Mouse (Mus musculus) cerebellum, adult 2 months (tissue): ENCODE results near the gene Slc38a6. TPM values are rescaled to one million over a fixed set of nuclear protein-coding genes. Genes with fewer than 3 reads are reported as not detected.

ENCODE experiments used
- DNase-seq, 2 experiments: peaks; one replicate each; pipeline ENCODE4 v3.0.0; 2021
- H3K27ac ChIP-seq: fragments of 200-500 bp; 2 replicates; pipeline ENCODE4 v1.5.1; 2012; ENCODE audit warnings: low read length, control low read depth, inconsistent platforms; ENCODE audit not compliant: insufficient read depth
- H3K27me3 ChIP-seq: fragments of 200-500 bp; 2 replicates; pipeline ENCODE4 v1.6.1; 2012; ENCODE audit warnings: inconsistent platforms, mild to moderate bottlenecking, low read length, moderate library complexity; ENCODE audit not compliant: control insufficient read depth, insufficient read depth
- H3K4me1 ChIP-seq: fragments of 200-500 bp; 2 replicates; pipeline ENCODE4 v1.6.1; 2011; ENCODE audit warnings: low read length; ENCODE audit not compliant: control insufficient read depth, insufficient read depth
- H3K4me3 ChIP-seq: fragments of 200-500 bp; replicated peaks from 2 replicates; pipeline ENCODE3; 2011; ENCODE audit warnings: mild to moderate bottlenecking, low read depth, low read length, control low read depth; ENCODE audit not compliant: insufficient read depth
- CTCF ChIP-seq: fragments of 200-500 bp; IDR thresholded peaks from 2 replicates; pipeline ENCODE4 v1.5.1; 2011; ENCODE audit warnings: low read depth, mild to moderate bottlenecking, control low read depth, low read length, moderate library complexity, borderline replicate concordance; ENCODE audit not compliant: insufficient read depth
- POLR2A ChIP-seq: fragments of 200-500 bp; IDR thresholded peaks from 2 replicates; pipeline ENCODE4 v1.6.1; 2011; ENCODE audit warnings: low read length, control low read depth, borderline replicate concordance; ENCODE audit not compliant: insufficient read depth
- WGBS: fragments of 180-500 bp; shearing (Covaris S2); methylation state at CpG from one replicate; pipeline ENCODE4 v1.1.7; 2018; 5-methylcytosine and 5-hydroxymethylcytosine counted together
- polyA plus RNA-seq: library from polyadenylated mRNA; depleted of rRNA; stranded (reverse); fragments of >200 nt; gene quantifications from 2 replicates; pipeline ENCODE4 v1.2.3, GENCODE M21; 2012; rRNA removed

Gene Slc38a6
- 23.6 and 25.9 TPM in 2 replicates for polyA plus RNA-seq

DNA sequence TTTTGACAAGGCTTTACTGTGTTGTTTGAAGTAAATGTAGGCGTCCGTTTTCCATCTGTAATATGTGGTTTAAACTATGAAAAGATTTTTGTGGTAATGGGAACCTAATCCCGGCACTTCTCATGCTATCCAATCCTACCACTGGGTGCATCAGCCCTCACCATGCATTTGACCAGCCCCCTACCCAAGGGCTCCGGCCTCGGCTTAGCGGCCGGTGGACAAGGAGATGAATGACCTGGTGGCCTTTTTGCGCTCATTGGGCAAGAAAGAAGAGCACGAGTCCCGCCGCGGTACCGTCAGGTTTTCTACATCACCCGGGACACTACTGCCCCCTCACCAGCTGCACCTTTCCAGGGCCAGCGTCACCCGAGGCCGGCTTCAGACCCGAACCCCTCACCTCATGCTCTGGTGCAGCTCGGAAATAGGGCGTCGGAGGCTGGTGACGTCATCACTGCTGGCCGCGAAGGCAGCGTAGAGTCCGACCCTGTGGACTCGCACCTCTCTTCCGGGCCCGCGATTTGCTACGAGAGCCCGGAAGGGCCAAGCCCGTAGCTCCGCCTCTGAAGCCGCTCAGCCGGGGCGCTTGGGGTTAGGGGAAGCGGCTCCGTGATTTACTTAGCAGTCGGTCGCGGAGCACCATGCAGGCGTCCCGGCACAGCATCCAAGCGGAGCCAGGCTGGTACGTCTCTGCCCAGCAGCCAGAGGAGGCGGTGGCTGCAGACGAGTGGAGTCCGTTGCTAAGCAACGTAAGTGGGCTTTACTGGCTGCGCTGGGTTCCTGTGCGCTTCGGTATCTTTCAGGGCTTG lies at the start of gene Slc38a6, which contains the start of gene Trmt5:
Slc38a6 (plus strand) TSS at position 493 of the 806 bp plus-strand sequence.
Trmt5 (minus strand) TSS at position 424 of the 806 bp plus-strand sequence.
- under 1% methylated on average over 53 of the region's 53 CpGs for WGBS
- peak within 1 kb of the TSS; percentile 23; the same call in 1 of the 2 replicates for H3K27ac ChIP-seq
- no peaks in the 10 kb centered on the region for H3K27me3 ChIP-seq
- peak within 1 kb of the TSS; percentile 82 for H3K4me3 ChIP-seq
- H3K4me1 ChIP-seq: 0 out of 2 replicates have a peak, but pooled peaks cover 4% of the 10 kb centered on the region
- DNase-seq: peak; percentile 93
- TF ChIP-seq POLR2A: peak; percentile 56; the same call in 1 of the 2 replicates
- TF ChIP-seq CTCF: no peak

DNA sequence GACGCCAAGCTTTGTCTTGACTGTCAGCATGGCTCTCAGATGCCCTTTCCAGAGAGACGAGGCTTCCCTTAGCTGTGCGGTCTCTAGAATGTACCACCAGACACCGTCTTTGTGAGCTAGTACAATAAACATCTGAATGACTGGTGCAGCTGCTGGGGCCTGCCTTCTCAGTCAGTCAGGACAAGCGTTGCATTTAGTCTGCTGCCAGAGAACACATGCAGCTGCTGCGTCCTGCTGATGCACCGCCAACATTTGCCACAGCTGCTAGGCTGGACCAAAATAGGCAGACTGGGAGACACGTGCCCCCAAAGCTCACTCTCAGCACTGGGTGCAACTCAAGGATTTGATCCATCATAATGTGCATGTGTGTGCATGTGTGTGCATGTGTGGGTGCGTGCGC lies 44.6 kb upstream of the Slc38a6 start:
- Histone ChIP-seq H3K4me3 (no peak overlapping the region), H3K27me3 (no peaks in the 10 kb centered on the region), H3K4me1 (no peaks in the 10 kb centered on the region; the same call in 1 of the 2 replicates), H3K27ac (no peak overlapping the region)
- WGBS: 37% methylated on average over 10 of the region's 10 CpGs
- peak in 1 of 2 experiments; percentile 20 for DNase-seq
- TF ChIP-seq POLR2A (no peak), CTCF (no peak)

DNA sequence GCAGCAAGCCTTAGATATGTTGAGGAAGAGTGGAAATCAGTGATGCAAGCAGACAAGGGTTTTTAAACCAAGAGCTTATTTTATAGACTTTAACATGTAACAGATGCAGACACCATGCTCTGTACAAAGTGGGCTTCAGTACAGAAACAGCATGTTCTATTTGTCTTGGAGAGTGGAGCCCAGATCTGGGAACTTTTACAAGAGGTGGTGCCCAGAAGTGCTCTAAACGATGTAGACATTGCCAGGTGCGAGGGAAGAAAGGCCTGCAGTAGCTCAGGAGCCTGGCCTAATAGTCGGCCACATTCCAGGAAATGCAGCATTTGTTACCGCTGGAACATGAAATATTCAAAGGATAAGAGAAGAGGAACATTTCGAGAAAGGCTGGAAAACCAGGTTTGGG lies 40.9 kb upstream of the Slc38a6 start:
- 73% methylated on average over 5 of the region's 5 CpGs for WGBS
- Histone ChIP-seq H3K27ac (no peak overlapping the region), H3K27me3 (no peaks in the 10 kb centered on the region), H3K4me3 (no peak overlapping the region), H3K4me1 (no peaks in the 10 kb centered on the region)
- no peak for TF ChIP-seq POLR2A
- TF ChIP-seq CTCF: no peak
- no peak for DNase-seq

DNA sequence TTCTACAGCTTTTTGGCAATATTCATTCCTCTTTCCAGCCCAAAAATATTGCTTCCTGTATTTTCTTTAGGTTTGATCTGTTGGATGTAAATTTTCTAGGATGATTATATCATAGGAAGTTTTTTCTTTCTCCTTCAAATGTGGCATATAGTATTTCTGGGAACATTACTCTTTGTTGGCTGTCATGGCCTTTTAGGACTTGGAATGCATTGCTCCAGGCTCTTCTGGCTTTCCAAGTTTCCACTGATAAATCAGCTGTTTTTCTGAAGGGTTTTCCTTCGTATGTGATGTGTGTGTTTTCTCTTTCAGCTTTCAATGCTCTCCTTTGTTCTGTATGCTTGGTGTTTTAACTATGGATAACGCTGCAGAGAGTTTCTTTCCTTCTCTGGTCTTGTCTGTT lies 31.6 kb upstream of the Slc38a6 start:
- Histone ChIP-seq H3K27me3 (no peaks in the 10 kb centered on the region), H3K4me3 (no peak overlapping the region), H3K27ac (no peak overlapping the region), H3K4me1 (no peaks in the 10 kb centered on the region)
- WGBS: 69% methylated on average over 2 of the region's 2 CpGs
- TF ChIP-seq POLR2A: no peak
- no peak for TF ChIP-seq CTCF
- no peak for DNase-seq

DNA sequence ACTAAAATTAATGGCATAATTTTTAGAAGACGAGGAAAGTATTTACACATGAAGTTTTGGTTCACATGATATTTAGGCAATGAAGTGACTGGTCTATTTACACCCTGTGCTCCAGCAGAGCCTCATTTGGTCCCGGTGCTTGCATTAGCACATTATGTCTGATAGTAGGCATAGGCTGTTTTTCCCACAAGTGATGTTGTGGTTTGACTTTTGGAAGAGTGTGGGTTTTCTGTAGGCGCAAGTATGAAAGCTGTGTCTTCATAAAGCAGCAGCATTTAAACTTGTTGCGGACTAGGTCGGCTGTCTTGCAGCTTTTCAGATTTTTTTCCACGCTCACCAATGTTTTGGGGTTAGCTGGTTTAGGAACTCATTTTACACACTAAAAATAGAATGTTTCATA lies 27.3 kb upstream of the Slc38a6 start:
- 97% methylated on average over 6 of the region's 6 CpGs for WGBS
- DNase-seq: no peak
- Histone ChIP-seq H3K27ac (no peak overlapping the region), H3K4me3 (no peak overlapping the region), H3K4me1 (no peaks in the 10 kb centered on the region), H3K27me3 (no peaks in the 10 kb centered on the region)
- no peak for TF ChIP-seq POLR2A

DNA sequence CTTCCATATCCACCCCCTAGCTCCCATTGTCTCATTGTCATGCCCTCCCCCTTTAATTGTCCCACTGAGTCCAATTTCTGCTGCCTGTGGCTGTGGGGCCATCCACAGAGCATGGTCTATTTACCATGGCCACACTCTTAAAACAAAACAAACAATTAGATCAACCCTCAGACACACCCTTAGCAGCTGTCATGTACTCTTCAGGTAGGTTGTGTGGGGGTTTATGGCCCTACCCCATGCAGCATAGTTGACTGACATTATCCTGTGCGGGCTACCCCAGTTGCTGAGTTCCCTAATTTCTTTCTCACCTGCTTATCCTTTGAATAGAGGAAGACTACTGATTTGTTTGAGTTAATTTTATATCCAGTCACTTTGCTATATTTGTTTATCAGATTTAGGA lies 26.2 kb upstream of the Slc38a6 start:
- TF ChIP-seq POLR2A: no peak
- no peak for TF ChIP-seq CTCF
- no peak for DNase-seq
- H3K4me1 ChIP-seq: no peaks in the 10 kb centered on the region
- H3K27me3 ChIP-seq: no peaks in the 10 kb centered on the region
- H3K4me3 ChIP-seq: no peak overlapping the region
- 100% methylated on average over 1 of the region's 1 CpGs for WGBS
- H3K27ac ChIP-seq: no peak overlapping the region

DNA sequence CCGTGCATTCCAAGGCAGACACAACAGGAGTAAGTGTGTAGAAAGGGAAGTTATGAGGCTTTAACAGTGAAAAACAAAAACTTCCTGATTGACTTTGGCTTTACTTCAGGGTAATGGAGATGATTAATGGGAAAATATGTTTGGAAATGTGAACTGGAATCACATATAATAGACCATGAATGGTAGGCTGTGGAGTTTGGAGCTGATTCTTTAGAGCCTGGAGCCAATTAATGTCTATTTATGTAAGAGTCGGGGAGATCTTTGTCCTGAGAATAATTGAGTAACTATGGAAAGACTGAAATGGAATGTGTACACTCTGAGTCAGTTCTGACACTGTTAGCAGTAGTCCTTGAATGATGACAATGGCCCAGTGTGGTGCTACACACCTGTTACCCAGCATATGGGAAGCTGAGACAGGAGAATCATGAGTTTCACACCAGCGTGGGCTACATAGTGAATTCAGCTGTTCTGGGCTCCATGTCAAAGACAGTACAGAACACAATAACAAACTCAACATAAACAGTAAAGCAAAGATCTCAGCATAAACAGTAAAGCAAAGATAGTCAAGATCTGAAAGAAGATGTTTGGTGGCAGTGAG lies 21.1 kb upstream of the Slc38a6 start:
- 56% methylated on average over 3 of the region's 3 CpGs for WGBS
- no peak for DNase-seq
- Histone ChIP-seq H3K4me1 (no peaks in the 10 kb centered on the region), H3K4me3 (no peak overlapping the region), H3K27ac (no peak overlapping the region), H3K27me3 (no peaks in the 10 kb centered on the region)
- TF ChIP-seq POLR2A (no peak), CTCF (no peak)

DNA sequence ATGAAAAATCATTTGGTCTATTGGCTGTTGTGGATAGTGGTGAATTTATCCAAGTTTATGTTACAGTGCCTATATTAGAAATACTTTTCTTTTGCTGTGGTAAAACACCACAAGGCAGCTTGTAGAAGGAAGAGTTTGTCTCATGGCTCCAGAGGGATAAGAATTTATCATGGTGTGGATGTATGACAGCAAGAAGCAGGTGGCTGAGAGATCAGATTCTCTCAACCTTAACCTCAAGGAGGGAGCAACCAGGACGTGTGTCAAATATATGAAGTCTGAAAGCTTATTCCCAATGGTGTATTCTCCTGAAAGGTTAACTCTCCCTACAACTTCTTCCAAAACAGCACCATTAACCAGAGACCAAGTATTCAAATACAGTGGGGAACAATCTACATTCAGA lies 20.0 kb upstream of the Slc38a6 start:
- Histone ChIP-seq H3K27ac (no peak overlapping the region), H3K4me3 (no peak overlapping the region), H3K27me3 (no peaks in the 10 kb centered on the region), H3K4me1 (no peaks in the 10 kb centered on the region)
- 76% methylated on average over 1 of the region's 1 CpGs for WGBS
- no peak for DNase-seq
- TF ChIP-seq CTCF (no peak), POLR2A (no peak)
